Mouse (Mus musculus): ENCODE measurements at regions not wholly inside any gene's neighbourhood (a gene's known extent, or its start where the extent isn't known, plus 50 kb on each side); places are given as distances from the start of the nearest gene placed in this dataset.

- in situ Hi-C loops (cut with MboI, MseI), result no loop called here
Measured at GRCm38 (mm10) chr15:52242890-52243289, 1641.8 kb upstream of the Gm7489 start.
